Mouse (Mus musculus) intestine, embryonic 15.5 days (tissue): ENCODE results near the gene Avpr2. TPM values are rescaled to one million over a fixed set of nuclear protein-coding genes. Genes with fewer than 3 reads are reported as not detected.

Experiments used
- ATAC-seq: fragments of 200-750 bp; cut with Nextera tagmentation; 2 replicates; pipeline ENCODE4 v1.8.0; 2017; ENCODE audit warnings: moderate TSS enrichment, moderate library complexity
- H3K27ac ChIP-seq: fragments of 300-500 bp; sonication (generic); 2 replicates; pipeline ENCODE4 v1.5.1; 2015; ENCODE audit warnings: mild to moderate bottlenecking, inconsistent platforms
- H3K27me3 ChIP-seq: fragments of 300-500 bp; sonication (generic); replicated peaks from 2 replicates; pipeline ENCODE4 v1.6.1; 2015; ENCODE audit warnings: inconsistent platforms
- H3K36me3 ChIP-seq: fragments of 300-500 bp; sonication (generic); 2 replicates; pipeline ENCODE4 v1.6.1; 2015; ENCODE audit warnings: inconsistent platforms
- H3K4me1 ChIP-seq: fragments of 300-500 bp; sonication (generic); replicated peaks from 2 replicates; pipeline ENCODE4 v1.6.1; 2015; ENCODE audit warnings: inconsistent platforms
- H3K4me2 ChIP-seq: fragments of 300-500 bp; sonication (generic); replicated peaks from 2 replicates; pipeline ENCODE4 v1.6.1; 2015; ENCODE audit warnings: mild to moderate bottlenecking, inconsistent platforms
- H3K4me3 ChIP-seq: fragments of 300-500 bp; sonication (generic); replicated peaks from 2 replicates; pipeline ENCODE4 v1.5.1; 2015; ENCODE audit warnings: inconsistent platforms
- H3K9ac ChIP-seq: fragments of 300-500 bp; sonication (generic); 2 replicates; pipeline ENCODE4 v1.6.1; 2015; ENCODE audit warnings: inconsistent platforms
- H3K9me3 ChIP-seq: fragments of 300-500 bp; sonication (generic); 2 replicates; pipeline ENCODE4 v1.6.1; 2016; ENCODE audit warnings: inconsistent platforms
- WGBS: fragments of 180-500 bp; shearing (Covaris S2); methylation state at CpG from one replicate; pipeline ENCODE4 v1.1.7; 2015; 5-methylcytosine and 5-hydroxymethylcytosine counted together
- polyA plus RNA-seq: library from polyadenylated mRNA; unstranded; fragments of >200 nt; fragmentation: Nextera tagmentation; extraction: Ambion mirVana; gene quantifications from 2 replicates; pipeline ENCODE4 v1.2.1, GENCODE M21; 2015

Gene Avpr2
- polyA plus RNA-seq, 1 experiment from 2014 or later = 0.05 TPM

GRCm38 (mm10) chrX:73921285-73921822 lies 29.5 kb downstream of the Avpr2 start:
- H3K4me2 ChIP-seq = peak overlapping the region; percentile 60
- peak overlapping the region; percentile 59 for H3K9ac ChIP-seq
- no peaks in the 10 kb centered on the region for H3K27me3 ChIP-seq
- peak overlapping the region; percentile 51 for H3K4me3 ChIP-seq
- H3K9me3 ChIP-seq = no peaks in the 10 kb centered on the region
- H3K27ac ChIP-seq = peak overlapping the region; percentile 83
- ATAC-seq = peak; percentile 53; the same call in 1 of the 2 replicates
- H3K4me1 ChIP-seq = no peaks in the 10 kb centered on the region
- WGBS = 15% methylated on average over 34 of the region's 34 CpGs
- H3K36me3 ChIP-seq = no peaks in the 10 kb centered on the region

GRCm38 (mm10) chrX:73921823-73922549 lies 30.1 kb downstream of the Avpr2 start, which contains the start of the genes Arhgap4 and Naa10:
Arhgap4 (minus strand) TSS chrX:73921870.
Naa10 (minus strand) TSS chrX:73921944.
- Histone ChIP-seq H3K27me3 (no peaks in the 10 kb centered on the region), H3K4me3 (peak within 1 kb of the TSS; percentile 51), H3K9me3 (no peaks in the 10 kb centered on the region), H3K4me2 (peak within 1 kb of the TSS; percentile 67), H3K4me1 (no peaks in the 10 kb centered on the region), H3K9ac (peak within 1 kb of the TSS; percentile 59), H3K36me3 (no peaks in the 10 kb centered on the region), H3K27ac (peak within 1 kb of the TSS; percentile 83)
- 22% methylated on average over 43 of the region's 43 CpGs for WGBS
- peak; percentile 97 for ATAC-seq

- H3K4me1 ChIP-seq = no peaks in the 10 kb centered on the region
- peak overlapping the region; percentile 67 for H3K4me2 ChIP-seq
- WGBS = 72% methylated on average over 8 of the region's 8 CpGs
- no peaks in the 10 kb centered on the region for H3K9me3 ChIP-seq
- H3K27ac ChIP-seq = peak overlapping the region; percentile 80; the same call in 1 of the 2 replicates
- H3K9ac ChIP-seq = peak overlapping the region; percentile 48; the same call in 1 of the 2 replicates
- no peaks in the 10 kb centered on the region for H3K36me3 ChIP-seq
- ATAC-seq = no peak
- H3K4me3 ChIP-seq = peak overlapping the region; percentile 51
- no peaks in the 10 kb centered on the region for H3K27me3 ChIP-seq
Observed at GRCm38 (mm10) chrX:73922550-73922882, 30.6 kb downstream of the Avpr2 start.

- no peaks in the 10 kb centered on the region for H3K4me1 ChIP-seq
- H3K27me3 ChIP-seq = no peaks in the 10 kb centered on the region
- no peak within 1 kb of the TSS for H3K27ac ChIP-seq
- ATAC-seq = peak; percentile 95
- peak within 1 kb of the TSS; percentile 50 for H3K4me2 ChIP-seq
- no peaks in the 10 kb centered on the region for H3K9me3 ChIP-seq
- H3K9ac ChIP-seq = peak within 1 kb of the TSS; percentile 20; the same call in 1 of the 2 replicates
- H3K4me3 ChIP-seq = peak within 1 kb of the TSS; percentile 34
- no peaks in the 10 kb centered on the region for H3K36me3 ChIP-seq
- WGBS = 33% methylated on average over 17 of the region's 17 CpGs
Observed at GRCm38 (mm10) chrX:73930402-73931062, 38.6 kb downstream of the Avpr2 start, which contains the start of gene Renbp. Renbp (minus strand) TSS chrX:73930850.

GRCm38 (mm10) chrX:73931871-73932270 lies 40.0 kb downstream of the Avpr2 start:
- Histone ChIP-seq H3K4me1 (no peaks in the 10 kb centered on the region), H3K9ac (no peak overlapping the region), H3K4me3 (no peak overlapping the region), H3K4me2 (no peak overlapping the region), H3K27ac (no peak overlapping the region), H3K9me3 (no peaks in the 10 kb centered on the region), H3K27me3 (no peaks in the 10 kb centered on the region), H3K36me3 (no peaks in the 10 kb centered on the region)
- ATAC-seq = peak; percentile 27; the same call in 1 of the 2 replicates
- 67% methylated on average over 2 of the region's 2 CpGs for WGBS

GRCm38 (mm10) chrX:73941860-73942259 lies 50.0 kb downstream of the Avpr2 start:
- no peaks in the 10 kb centered on the region for H3K27me3 ChIP-seq
- 66% methylated on average over 2 of the region's 2 CpGs for WGBS
- no peaks in the 10 kb centered on the region for H3K4me1 ChIP-seq
- H3K9ac ChIP-seq = no peak overlapping the region
- H3K27ac ChIP-seq = 0 out of 2 replicates have a peak overlapping the region, but pooled peaks have one; percentile 22
- peak; percentile 61 for ATAC-seq
- no peak overlapping the region for H3K4me3 ChIP-seq
- peaks cover 8% of the 10 kb centered on the region for H3K36me3 ChIP-seq
- no peaks in the 10 kb centered on the region for H3K9me3 ChIP-seq
- no peak overlapping the region for H3K4me2 ChIP-seq

- Histone ChIP-seq H3K36me3 (peaks cover 8% of the 10 kb centered on the region), H3K4me2 (no peak overlapping the region), H3K4me1 (no peaks in the 10 kb centered on the region), H3K4me3 (no peak overlapping the region), H3K27ac (0 out of 2 replicates have a peak overlapping the region, but pooled peaks have one; percentile 22), H3K9me3 (no peaks in the 10 kb centered on the region), H3K9ac (no peak overlapping the region), H3K27me3 (no peaks in the 10 kb centered on the region)
- WGBS = 67% methylated on average over 2 of the region's 2 CpGs
- ATAC-seq = peak; percentile 86
Observed at GRCm38 (mm10) chrX:73942294-73942693, 50.4 kb downstream of the Avpr2 start.

Other genes starting within 250 kb of the Avpr2 start
- 12.4 and 12.7 TPM in 2 replicates for gene Pnck, start 232.0 kb upstream of the Avpr2 start, polyA plus RNA-seq
- gene Slc6a8, start 219.0 kb upstream of the Avpr2 start, polyA plus RNA-seq = 7.1 and 9.1 TPM in 2 replicates
- 296 and 302 TPM in 2 replicates for gene Bcap31, start 175.9 kb upstream of the Avpr2 start, polyA plus RNA-seq
- 18.5 and 20.2 TPM in 2 replicates for gene Abcd1, start 175.5 kb upstream of the Avpr2 start, polyA plus RNA-seq
- gene Plxnb3, start 135.0 kb upstream of the Avpr2 start, polyA plus RNA-seq = 0.38 TPM in 2 replicates
- gene Srpk3, start 117.7 kb upstream of the Avpr2 start, polyA plus RNA-seq = 1.3 and 2.0 TPM in 2 replicates
- 217 and 251 TPM in 2 replicates for gene Idh3g, start 105.2 kb upstream of the Avpr2 start, polyA plus RNA-seq
- gene Ssr4, start 105.1 kb upstream of the Avpr2 start, polyA plus RNA-seq = 240 and 287 TPM in 2 replicates
- 0.57 and 0.72 TPM in 2 replicates for gene Pdzd4, start 67.1 kb upstream of the Avpr2 start, polyA plus RNA-seq
- 9.0 and 9.4 TPM in 2 replicates for gene L1cam, start 4.0 kb downstream of the Avpr2 start, polyA plus RNA-seq
- 3.7 and 4.1 TPM in 2 replicates for gene Arhgap4, start 29.8 kb downstream of the Avpr2 start, polyA plus RNA-seq
- gene Naa10, start 29.8 kb downstream of the Avpr2 start, polyA plus RNA-seq = 163 and 169 TPM in 2 replicates
- 154 and 197 TPM in 2 replicates for gene Renbp, start 38.7 kb downstream of the Avpr2 start, polyA plus RNA-seq
- gene Hcfc1, start 74.3 kb downstream of the Avpr2 start, polyA plus RNA-seq = 43.0 and 45.6 TPM in 2 replicates
- 53.9 and 64.9 TPM in 2 replicates for gene Irak1, start 131.8 kb downstream of the Avpr2 start, polyA plus RNA-seq
- gene Opn1mw, start 235.4 kb downstream of the Avpr2 start, polyA plus RNA-seq = not detected in 2 replicates
- gene Mecp2, start 243.3 kb downstream of the Avpr2 start, polyA plus RNA-seq = 10.7 and 10.9 TPM in 2 replicates